Mouse (Mus musculus) lung, embryonic 16.5 days (tissue): ENCODE measurements at regions not wholly inside any gene's neighbourhood (a gene's known extent, or its start where the extent isn't known, plus 50 kb on each side); places are given as distances from the start of the nearest gene placed in this dataset.

Source experiments
- ATAC-seq: fragments of 200-750 bp; cut with Nextera tagmentation; 2 replicates; pipeline ENCODE4 v1.8.0; 2017; ENCODE audit warnings: low read depth, mild to moderate bottlenecking, moderate library complexity
- H3K27ac ChIP-seq: fragments of 300-500 bp; sonication (generic); 2 replicates; pipeline ENCODE4 v1.5.1; 2014; ENCODE audit warnings: mild to moderate bottlenecking, control low read depth, low read length
- H3K27me3 ChIP-seq: fragments of 300-500 bp; sonication (generic); 2 replicates; pipeline ENCODE4 v1.6.1; 2014; ENCODE audit warnings: low read depth, low read length, mixed read lengths; ENCODE audit not compliant: control insufficient read depth, insufficient read depth
- H3K36me3 ChIP-seq: fragments of 300-500 bp; sonication (generic); 2 replicates; pipeline ENCODE4 v1.6.1; 2014; ENCODE audit warnings: low read length; ENCODE audit not compliant: control insufficient read depth, insufficient read depth
- H3K4me1 ChIP-seq: fragments of 300-500 bp; sonication (generic); replicated peaks from 2 replicates; pipeline ENCODE4 v1.6.1; 2014; ENCODE audit warnings: low read length, mixed read lengths; ENCODE audit not compliant: control insufficient read depth, insufficient read depth
- H3K4me2 ChIP-seq: fragments of 300-500 bp; sonication (generic); 2 replicates; pipeline ENCODE4 v1.6.1; 2014; ENCODE audit warnings: low read depth, low read length, control low read depth
- H3K4me3 ChIP-seq: fragments of 300-500 bp; sonication (generic); 2 replicates; pipeline ENCODE4 v1.5.1; 2014; ENCODE audit warnings: mild to moderate bottlenecking, low read length, control low read depth
- H3K9ac ChIP-seq: fragments of 300-500 bp; sonication (generic); 2 replicates; pipeline ENCODE4 v1.6.1; 2014; ENCODE audit warnings: low read length, control low read depth
- H3K9me3 ChIP-seq: fragments of 300-500 bp; sonication (generic); 2 replicates; pipeline ENCODE4 v1.6.1; 2016; ENCODE audit warnings: low read length; ENCODE audit not compliant: control insufficient read depth
- WGBS: fragments of 180-500 bp; shearing (Covaris S2); extraction: QIAGEN DNeasy Blood & Tissue Kit; methylation state at CpG from one replicate; pipeline ENCODE4 v1.1.7; 2014; 5-methylcytosine and 5-hydroxymethylcytosine counted together

GRCm38 (mm10) chr12:7919709-7920324 lies 57.6 kb upstream of the Apob start:
- Histone ChIP-seq H3K27ac (no peak overlapping the region), H3K4me2 (no peak overlapping the region), H3K9me3 (no peaks in the 10 kb centered on the region), H3K9ac (no peak overlapping the region), H3K36me3 (no peaks in the 10 kb centered on the region), H3K4me1 (no peaks in the 10 kb centered on the region), H3K27me3 (no peaks in the 10 kb centered on the region), H3K4me3 (no peak overlapping the region)
- 78% methylated on average over 2 of the region's 2 CpGs for WGBS
- no peak for ATAC-seq

GRCm38 (mm10) chr12:7920888-7921287 lies 56.6 kb upstream of the Apob start:
- no peak for ATAC-seq
- H3K4me1 ChIP-seq, result no peaks in the 10 kb centered on the region
- no peak overlapping the region for H3K9ac ChIP-seq
- no peaks in the 10 kb centered on the region for H3K36me3 ChIP-seq
- no peak overlapping the region for H3K27ac ChIP-seq
- H3K27me3 ChIP-seq, result no peaks in the 10 kb centered on the region
- H3K4me2 ChIP-seq, result no peak overlapping the region
- H3K9me3 ChIP-seq, result no peaks in the 10 kb centered on the region
- H3K4me3 ChIP-seq, result no peak overlapping the region
- WGBS, result 57% methylated on average over 1 of the region's 1 CpGs
